Mouse (Mus musculus): ENCODE measurements around the gene Bax.

- TF ChIP-seq CTCF (IDR thresholded peaks at IDR 0.05; ENCODE audit: low read depth, low read length), result no peak
- no peak for TF ChIP-seq POLR2A (IDR thresholded peaks at IDR 0.05; ENCODE audit: borderline replicate concordance, low read depth, low read length)
Measured at GRCm38 (mm10) chr7:45413864-45414739, 52.6 kb downstream of the Bax start.

All from bone marrow macrophage, adult 2 months (primary cell).